Mouse (Mus musculus): ENCODE data around the gene Kdm2b.
A peak's percentile ranks its signal among the peaks of the same experiment; 100 is the strongest.
"Not testable (repeated sequence)": the region's sequence is repeated elsewhere in the genome, so short reads cannot be mapped to it uniquely, and the experiment has no call there.

Gene Kdm2b

DNA sequence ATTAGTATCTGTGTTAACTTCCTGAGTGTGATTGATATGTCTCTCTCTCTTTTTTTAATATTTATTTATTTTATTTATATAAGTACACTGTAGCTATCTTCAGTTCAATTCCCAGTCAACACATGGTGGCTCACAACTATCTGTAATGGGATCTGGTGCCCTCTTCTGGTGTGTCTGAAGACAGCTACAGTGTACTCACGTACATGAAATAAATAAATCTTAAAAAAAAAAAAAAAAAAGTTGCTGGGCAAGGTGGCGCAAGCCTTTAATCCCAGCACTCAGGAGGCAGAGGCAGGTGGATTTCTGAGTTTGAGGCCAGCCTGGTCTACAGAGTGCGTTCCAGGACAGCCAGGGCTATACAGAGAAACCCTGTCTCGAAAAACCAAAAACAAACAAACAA, 14.9 kb downstream of the Kdm2b start:
- not testable (repeated sequence) for DNase-seq (ENCODE audit: low read depth, low spot score)

DNA sequence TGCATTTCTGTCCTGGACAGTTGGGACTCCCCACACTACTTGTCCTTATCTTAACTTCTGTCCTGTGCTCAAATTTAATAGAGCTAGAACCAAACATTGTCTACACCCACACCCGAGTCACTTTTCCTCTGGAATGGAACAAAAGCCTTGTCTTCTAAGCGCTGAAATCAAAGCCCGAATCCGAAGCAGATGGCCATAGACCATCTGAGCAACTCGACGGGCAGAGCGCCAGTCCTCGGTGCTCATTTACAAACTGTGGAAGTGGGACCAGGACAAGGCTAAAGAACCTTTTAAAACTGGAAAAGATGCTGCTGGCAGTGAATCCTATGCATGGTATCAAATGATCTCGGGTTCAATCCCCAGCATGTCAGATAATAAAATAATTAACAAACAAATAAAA, 17.5 kb downstream of the Kdm2b start:
- no peak for DNase-seq (ENCODE audit: low read depth, low spot score)

DNA sequence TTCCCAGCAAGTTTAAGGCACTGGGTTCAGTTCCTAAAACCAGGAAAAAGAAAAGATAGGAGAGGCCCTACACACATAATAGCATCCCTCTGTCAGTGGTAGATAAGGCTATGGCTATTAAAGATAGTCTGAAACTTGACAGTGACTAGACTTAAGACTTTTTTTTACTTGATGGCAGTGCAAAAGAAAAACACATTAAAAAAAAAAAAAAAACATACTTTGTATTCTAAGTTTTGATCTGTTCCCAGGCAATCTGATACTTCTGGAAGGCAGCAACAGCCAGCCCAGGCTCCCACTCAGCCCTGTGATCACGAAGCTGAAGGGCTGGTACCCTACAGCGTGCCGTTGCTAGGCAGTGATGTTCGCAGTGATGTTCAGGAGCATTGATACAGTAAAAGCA, 18.2 kb downstream of the Kdm2b start:
- no peak for DNase-seq (ENCODE audit: low read depth, low spot score)

DNA sequence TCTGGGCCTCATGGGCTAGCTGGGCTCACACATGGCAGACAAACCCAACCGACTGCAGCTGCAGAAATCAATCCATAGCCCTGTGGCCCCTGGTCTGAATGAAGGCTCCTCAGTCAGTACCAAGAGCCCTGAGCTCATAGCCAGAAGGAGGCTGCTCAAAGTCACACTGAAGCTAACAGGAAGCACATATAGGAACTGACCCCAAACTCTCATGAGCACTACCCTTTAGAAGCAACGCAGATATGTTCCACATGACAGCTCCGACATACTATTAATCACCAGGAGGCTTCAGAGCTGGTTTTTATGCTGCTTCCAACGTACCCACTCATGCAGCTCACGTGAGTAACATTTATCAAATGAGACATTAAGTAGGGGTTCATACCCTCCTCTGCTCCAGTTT, 19.6 kb downstream of the Kdm2b start:
- DNase-seq (ENCODE audit: low read depth, low spot score), result no peak

GRCm38 (mm10) chr5:122968322-122968721, 21.3 kb downstream of the Kdm2b start:
- DNase-seq (ENCODE audit: low read depth, low spot score), result no peak

GRCm38 (mm10) chr5:122965427-122965826, 24.2 kb downstream of the Kdm2b start:
- no peak for DNase-seq (ENCODE audit: low read depth, low spot score)

DNA sequence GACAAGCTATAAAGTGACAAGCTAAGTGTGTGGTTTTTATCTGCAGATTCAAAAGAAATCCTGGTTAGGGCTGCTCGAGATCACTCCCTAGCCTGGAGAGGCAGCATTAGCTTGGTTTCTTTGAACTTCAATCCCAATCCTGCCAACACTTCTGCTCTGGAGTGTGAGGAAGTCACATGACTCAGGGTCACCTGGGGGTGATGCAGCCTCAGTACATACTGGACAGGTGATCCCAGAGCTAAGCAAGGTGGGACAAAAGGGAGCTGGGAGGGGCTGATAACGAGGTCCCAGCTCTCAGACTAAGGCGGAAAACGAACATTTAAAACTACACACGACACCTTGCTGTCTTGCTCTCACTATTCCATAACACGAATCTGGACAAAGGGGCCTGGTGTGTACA, 24.8 kb downstream of the Kdm2b start:
- DNase-seq (ENCODE audit: low read depth, low spot score), result no peak

DNA sequence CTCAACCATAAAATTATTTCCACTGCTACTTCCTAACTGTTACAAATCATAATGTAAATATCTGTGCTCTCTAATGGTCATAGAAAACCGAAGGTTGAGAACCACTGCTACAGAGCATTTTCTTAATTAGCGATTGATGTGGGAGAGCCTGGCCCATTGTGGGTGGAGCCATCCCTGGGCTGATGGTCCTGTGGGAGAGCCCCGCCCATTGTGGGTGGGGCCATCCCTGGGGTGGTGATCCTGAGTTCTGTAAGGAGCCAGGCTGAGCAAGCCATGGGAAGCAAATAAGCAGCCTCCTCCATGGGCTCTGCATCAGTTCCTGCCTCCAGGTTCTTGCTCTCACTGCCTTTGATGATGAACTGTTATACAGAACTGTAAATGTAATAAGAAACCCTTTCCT, 27.7 kb downstream of the Kdm2b start:
- DNase-seq (ENCODE audit: low read depth, low spot score), result peak; percentile 75

DNA sequence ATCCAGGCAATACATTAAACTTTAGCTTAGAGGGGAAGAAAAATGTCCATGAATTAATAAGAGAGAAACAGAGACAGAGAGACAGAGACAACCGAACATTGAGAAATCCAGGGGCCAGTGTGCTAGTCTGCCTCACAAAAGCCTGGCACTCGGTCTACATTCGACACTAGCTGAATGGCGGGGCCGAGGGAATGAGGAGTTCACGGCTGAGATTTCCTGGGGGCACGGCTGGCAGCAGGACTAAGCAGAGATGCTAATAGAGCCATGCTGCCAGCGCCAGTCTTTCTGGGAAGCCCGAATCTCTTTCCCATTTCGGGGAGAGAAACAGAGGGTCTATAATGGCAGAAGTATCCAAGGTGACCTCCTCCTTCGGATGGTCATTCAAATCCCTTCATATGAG, 30.2 kb downstream of the Kdm2b start:
- no peak for DNase-seq (ENCODE audit: low read depth, low spot score)

DNA sequence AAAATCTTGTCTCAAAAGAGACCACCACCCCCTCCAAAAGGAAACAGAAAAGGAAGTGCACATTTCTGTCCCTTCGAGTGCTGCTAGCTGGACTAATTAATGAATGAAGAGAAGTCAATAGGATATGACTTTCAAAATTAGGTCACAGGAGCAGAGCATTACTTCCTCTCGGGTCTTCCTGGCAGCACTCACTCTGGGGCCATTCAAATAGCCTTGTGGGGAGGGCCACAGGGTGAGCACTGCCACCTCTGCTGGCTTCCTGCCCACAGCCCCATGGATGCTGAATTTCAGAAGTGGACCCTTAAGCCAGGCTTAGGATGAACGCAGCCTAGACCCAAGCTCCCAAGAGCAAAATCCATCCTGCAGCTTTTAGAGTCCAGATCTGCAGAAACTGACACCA, 33.6 kb downstream of the Kdm2b start:
- DNase-seq (ENCODE audit: low read depth, low spot score), result no peak

DNA sequence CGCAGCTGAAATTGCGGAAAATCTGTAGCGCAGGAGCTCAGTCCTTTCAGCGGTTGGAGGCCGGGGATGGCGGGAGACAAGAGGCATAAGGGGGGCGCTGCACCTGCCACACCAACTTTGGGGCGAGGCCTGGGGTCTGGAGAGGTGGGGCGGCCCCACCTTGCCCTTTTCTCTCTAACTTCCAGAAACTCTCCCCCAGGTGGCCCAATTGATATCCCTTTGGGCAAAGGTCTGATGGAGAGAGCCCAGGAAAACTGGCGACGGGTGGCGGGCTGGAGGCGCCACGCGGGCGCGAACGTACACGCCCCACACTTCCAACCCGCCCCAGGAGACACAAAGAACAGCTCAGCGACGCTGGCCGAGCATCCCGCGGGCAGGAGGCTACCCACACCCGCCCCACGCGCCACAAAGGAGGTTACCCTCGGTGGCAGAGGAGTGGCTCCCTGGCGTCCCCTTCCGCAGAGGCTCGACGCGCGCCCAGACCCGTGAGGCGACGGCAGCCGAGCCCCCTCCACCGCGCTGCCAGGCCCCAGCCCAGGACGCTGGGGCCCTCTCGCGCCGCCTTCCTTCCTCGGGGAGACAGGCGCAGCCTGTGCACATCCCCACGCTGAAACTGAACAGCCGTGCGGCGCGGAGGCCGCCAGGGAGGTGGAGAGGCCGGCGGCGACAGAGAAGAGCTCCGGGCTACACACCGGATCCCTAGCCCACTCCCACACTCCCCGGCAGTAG, 37.5 kb downstream of the Kdm2b start:
- DNase-seq (ENCODE audit: low read depth, low spot score), result no peak

GRCm38 (mm10) chr5:122951056-122951912, 38.3 kb downstream of the Kdm2b start:
- no peak for DNase-seq (ENCODE audit: low read depth, low spot score)

GRCm38 (mm10) chr5:122950329-122950953, 39.2 kb downstream of the Kdm2b start:
- DNase-seq (ENCODE audit: low read depth, low spot score), result no peak

DNA sequence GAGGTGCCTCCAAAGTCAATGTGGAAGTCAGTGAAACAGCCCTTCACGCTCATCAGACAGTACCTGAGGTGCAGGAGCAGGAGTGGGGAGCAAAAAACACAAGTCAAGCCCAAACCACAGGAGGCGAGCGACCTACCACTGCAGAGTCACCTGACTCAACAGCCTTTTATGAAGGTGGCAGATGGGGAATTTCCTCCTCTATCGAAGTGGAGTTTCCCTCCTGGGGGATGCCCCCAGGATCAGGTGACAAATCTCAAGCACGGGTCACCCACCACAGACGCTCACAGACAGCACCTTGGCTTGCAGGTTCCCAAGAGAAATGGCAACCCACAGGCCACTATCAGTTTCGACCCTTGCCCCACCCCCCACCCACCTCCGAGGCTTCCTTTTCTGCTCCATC, 40.5 kb downstream of the Kdm2b start:
- no peak for DNase-seq (ENCODE audit: low read depth, low spot score)

GRCm38 (mm10) chr5:122947534-122947933, 42.1 kb downstream of the Kdm2b start:
- DNase-seq (ENCODE audit: low read depth, low spot score), result no peak

- DNase-seq (ENCODE audit: low read depth, low spot score), result no peak
These were observed 50.9 kb downstream of the Kdm2b start for GRCm38 (mm10) chr5:122938676-122939075.

DNA sequence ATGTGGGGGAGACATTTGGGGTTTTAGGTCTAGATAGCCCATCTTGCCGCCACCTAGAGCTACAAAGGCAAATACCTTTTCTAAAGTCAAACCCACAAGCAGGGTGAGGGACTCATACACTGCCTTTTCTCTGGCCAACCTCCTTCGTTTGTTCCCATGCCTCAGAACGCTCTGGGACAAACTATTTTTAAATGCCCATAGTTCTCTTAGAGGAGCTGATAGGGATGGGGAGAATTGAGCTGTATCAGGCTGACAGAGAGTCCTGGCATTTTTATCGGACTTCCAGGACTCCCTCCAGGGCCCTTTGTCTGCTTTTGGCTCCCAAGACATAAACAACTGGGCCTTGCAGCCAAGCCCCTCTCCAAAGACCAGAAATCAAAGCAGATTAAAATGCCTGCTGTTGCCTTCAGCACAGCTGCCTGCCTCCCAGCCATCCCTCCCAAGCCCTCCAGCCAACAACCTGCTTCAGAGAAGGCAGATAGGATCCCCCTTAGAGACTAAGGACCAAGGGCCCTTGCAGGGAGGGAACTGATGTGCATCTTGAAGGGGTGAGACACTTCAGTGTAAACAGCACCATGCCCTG, 51.6 kb downstream of the Kdm2b start:
- no peak for DNase-seq (ENCODE audit: low read depth, low spot score)

DNA sequence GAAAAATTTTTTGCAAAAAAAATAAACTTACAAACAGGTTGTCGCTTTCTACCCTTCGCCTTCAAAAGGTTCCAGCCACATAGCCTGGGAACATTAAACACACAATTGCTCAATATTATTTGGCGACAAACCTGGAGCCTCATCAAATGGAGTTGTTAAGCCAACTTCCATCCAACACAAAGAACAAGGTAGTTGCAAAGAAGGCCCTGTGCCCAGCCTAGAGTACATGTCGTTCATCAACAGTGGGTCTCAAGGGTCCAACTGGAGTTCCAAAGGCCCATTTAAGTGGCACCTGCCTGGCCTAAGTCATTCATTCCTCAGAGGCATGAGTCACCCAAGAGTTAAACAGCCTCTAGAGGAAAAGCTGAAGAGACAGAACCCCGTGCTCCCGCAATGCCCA, 52.6 kb downstream of the Kdm2b start:
- DNase-seq (ENCODE audit: low read depth, low spot score), result no peak

GRCm38 (mm10) chr5:122935810-122936209, 53.8 kb downstream of the Kdm2b start:
- no peak for DNase-seq (ENCODE audit: low read depth, low spot score)

DNA sequence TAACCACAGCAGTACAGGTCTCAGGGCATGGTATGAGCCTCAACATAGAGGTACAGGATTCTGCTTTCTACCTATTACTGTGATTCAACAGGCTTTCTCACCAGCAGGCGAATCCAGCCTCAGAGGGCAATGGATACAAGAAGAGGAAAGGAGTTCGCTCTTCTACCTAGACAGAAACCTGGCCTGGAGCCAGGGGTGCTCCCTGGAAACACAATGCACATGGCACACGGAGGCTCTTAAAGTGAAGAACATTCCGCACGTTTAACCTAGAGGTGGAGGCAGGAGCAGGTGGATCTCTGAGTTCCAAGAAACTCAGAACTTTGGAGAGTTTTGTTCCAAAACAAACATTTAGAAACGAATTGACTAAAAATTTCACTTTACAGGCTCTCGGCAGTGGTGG, 58.6 kb downstream of the Kdm2b start:
- DNase-seq (ENCODE audit: low read depth, low spot score), result no peak

GRCm38 (mm10) chr5:122928293-122928692, 61.3 kb downstream of the Kdm2b start:
- no peak for DNase-seq (ENCODE audit: low read depth, low spot score)

- DNase-seq (ENCODE audit: low read depth, low spot score), result no peak
These were observed 61.9 kb downstream of the Kdm2b start for GRCm38 (mm10) chr5:122927703-122928102.

Data from WW6 (cell line).